Mouse (Mus musculus) right cerebral cortex, postnatal 25 days (tissue): ENCODE results near the gene Ndufa1.
"Not testable (repeated sequence)": the region's sequence is repeated elsewhere in the genome, so short reads cannot be mapped to it uniquely, and the experiment has no call there.

Experiments used
- DNase-seq: peaks from one replicate; pipeline ENCODE4 v3.0.0; 2022

The Ndufa1 gene

DNA sequence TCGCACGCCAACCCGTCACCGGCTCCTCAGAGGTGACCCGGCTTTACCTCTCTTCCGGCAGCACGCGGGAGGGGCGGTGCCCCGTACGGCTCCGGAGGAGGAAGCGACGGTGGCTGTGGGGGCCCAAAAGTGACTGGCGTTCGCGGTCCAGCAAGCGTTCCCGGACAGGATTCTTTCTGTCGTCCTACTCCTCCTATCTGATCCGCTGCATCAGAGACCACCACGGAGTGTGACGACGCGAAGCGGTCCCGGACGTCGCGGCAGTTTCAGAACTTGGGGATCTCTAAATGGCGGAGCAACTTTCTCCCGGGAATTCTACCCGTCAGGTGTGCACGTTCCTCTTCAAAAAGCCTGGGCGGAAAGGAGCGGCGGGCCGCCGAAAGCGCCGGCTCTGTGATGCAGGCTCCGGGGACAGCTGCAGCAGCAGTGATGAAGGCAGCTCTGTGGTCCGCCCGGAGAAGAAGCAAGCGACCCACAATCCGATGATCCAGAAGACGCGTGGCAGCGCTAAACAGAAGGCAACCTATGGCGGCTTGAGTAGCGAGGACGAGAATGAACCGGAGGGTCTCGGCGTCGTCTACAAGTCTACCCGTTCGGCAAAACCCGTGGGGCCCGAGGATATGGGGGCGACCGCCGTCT lies at the start of gene Ndufa1, which contains the start of gene Rnf113a1:
TSS of gene Ndufa1 (minus strand) at position 59 of the 639 bp plus-strand sequence.
TSS of gene Rnf113a1 (plus strand) at position 141 of the 639 bp plus-strand sequence.
- peak; percentile 82 for DNase-seq

GRCm38 (mm10) chrX:37222158-37222557 lies 31.2 kb upstream of the Ndufa1 start, which contains the start of gene Rhox1:
TSS of gene Rhox1 (minus strand) at chrX:37222258.
- not testable (repeated sequence) for DNase-seq

GRCm38 (mm10) chrX:37210941-37211340 lies 20.0 kb upstream of the Ndufa1 start, which contains the start of gene Gm9:
TSS of gene Gm9 (minus strand) at chrX:37211041.
- no peak for DNase-seq

- no peak for DNase-seq
Measured at GRCm38 (mm10) chrX:37198676-37199075, 7.7 kb upstream of the Ndufa1 start.

DNA sequence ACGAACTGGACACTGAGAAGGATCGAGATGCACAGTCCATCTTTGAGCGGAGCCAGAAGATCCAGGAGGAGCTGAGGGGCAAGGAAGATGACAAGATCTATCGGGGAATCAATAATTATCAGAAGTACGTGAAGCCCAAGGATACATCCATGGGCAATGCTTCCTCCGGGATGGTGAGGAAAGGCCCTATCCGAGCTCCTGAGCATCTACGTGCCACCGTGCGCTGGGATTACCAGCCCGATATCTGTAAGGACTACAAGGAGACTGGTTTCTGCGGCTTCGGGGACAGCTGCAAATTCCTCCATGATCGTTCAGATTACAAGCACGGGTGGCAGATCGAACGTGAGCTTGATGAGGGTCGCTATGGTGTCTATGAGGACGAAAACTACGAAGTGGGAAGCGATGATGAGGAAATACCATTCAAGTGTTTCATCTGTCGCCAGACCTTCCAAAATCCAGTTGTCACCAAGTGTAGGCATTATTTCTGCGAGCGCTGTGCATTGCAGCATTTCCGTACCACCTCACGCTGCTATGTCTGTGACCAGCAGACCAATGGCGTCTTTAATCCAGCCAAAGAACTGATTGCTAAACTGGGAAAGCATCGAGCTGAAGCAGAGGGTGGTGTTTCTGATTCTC lies 899 bp upstream of the Ndufa1 start:
- DNase-seq, result peak; percentile 16

GRCm38 (mm10) chrX:37190755-37191104 lies 233 bp downstream of the Ndufa1 start:
- no peak for DNase-seq

- DNase-seq, result not testable (repeated sequence)
Measured at GRCm38 (mm10) chrX:37184401-37184800, 6.6 kb downstream of the Ndufa1 start.

DNA sequence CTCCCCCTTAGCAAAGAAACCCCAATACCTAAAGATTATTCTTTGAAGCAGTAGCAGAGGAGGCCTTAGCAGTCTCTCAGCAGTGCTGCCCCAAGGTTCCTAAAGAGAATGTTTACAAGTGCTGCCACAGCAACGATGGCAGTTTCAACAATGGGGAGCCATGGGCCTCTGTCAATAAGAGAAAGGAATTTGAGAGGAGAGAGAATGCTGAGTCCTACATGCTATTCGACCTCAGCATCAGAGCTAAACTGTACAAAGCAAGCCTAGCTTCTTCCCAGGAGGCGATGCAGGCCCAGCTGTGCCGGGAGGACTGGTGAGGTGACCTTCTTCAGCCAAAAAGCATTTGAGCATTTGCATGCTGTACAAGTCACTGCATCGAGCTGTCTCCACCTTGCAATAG lies 22.2 kb downstream of the Ndufa1 start, which contains the start of gene Akap14:
TSS of gene Akap14 (minus strand) at position 101 of the 400 bp plus-strand sequence.
- no peak for DNase-seq

DNA sequence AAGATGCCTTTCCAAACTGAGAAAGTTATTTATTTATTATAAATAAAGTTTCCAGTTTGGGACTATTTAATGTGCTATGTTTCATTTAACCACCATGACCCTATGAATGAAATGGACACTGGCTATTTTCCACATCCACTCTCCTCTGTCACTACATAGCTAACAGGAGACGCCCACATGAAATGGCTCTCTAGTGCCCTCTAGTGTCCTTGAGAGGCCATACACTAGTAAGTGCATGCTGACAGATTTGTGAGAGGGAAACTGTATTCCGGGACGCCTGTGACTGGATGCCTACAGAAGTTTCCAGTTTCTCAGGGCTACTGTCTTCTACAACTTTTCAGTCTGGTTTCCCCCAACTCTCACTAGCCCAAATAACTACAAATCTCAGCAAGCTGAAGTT lies 23.9 kb downstream of the Ndufa1 start:
- DNase-seq, result no peak

DNA sequence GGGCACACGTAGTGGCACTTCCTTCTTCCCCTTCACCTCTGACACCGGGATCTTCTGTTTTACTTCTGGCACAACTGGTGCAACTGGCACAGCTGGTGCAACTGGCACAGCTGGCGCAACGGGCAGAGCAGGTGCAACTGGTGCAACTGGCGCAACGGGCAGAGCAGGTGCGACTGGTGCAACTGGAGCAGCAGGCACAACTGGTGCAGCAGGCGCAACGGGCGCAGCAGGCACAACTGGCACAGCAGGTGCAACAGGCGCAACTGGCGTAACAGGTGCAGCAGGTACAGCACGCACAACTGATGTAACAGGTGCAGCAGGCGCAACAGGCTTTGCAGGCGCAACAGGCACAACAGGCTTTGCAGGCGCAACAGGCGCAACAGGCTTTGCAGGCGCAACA lies 27.8 kb downstream of the Ndufa1 start:
- DNase-seq, result no peak

DNA sequence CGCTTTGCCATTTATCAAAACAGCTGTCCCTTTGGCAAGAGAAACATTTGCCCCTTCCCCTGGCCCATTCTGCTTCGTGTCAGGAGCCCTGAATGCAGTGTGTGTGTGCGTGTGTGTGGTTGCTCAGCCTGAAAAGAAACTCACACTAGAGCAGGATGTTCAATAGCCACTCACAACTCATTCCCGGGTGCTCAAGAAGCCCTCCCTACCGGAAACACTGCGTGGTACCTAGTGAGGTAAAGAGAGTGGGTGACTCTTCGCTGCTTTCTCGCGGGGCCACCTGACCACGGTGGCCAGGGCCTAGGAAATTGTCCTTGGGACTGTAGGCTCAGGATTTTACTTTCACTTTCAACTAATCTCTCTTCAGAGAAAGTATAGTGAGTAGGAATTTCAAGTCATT lies 29.8 kb downstream of the Ndufa1 start:
- no peak for DNase-seq

GRCm38 (mm10) chrX:37157839-37158238 lies 33.1 kb downstream of the Ndufa1 start:
- no peak for DNase-seq

DNA sequence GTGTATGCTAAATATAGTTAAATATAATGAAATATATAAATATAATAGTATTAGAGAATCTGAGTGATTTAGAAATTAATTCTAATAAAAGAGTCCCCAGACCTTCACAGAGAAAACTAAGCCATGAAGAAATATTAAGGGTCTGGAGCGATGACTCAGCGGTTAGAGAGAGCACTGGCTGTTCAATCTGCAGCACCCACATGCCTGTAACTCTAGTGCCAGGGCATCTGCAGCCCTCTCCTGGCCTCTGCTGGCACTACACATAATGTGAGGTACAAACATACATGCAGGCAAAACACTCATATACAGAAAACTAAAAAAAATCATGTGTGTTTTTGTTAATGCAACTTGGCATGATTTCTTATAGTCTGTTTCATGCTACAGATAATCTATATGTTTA lies 46.0 kb downstream of the Ndufa1 start:
- no peak for DNase-seq

GRCm38 (mm10) chrX:37144498-37144897 lies 46.5 kb downstream of the Ndufa1 start:
- DNase-seq, result not testable (repeated sequence)

GRCm38 (mm10) chrX:37141732-37142131 lies 49.2 kb downstream of the Ndufa1 start:
- DNase-seq, result no peak
